Mouse (Mus musculus) cortical plate, adult 2 months (tissue): ENCODE data around the gene Ldlrad3.

ENCODE experiments used
- CTCF ChIP-seq: fragments of 200-500 bp; IDR thresholded peaks from 2 replicates; pipeline ENCODE4 v1.5.1; 2011; ENCODE audit warnings: mild to moderate bottlenecking, control low read depth, low read length; ENCODE audit not compliant: insufficient read depth; ENCODE audit errors: extremely low read depth
- POLR2A ChIP-seq: fragments of 200-500 bp; IDR thresholded peaks from 2 replicates; pipeline ENCODE4 v1.6.1; 2011; ENCODE audit warnings: mild to moderate bottlenecking, low read length, control low read depth; ENCODE audit not compliant: insufficient read depth; ENCODE audit errors: extremely low read depth

DNA sequence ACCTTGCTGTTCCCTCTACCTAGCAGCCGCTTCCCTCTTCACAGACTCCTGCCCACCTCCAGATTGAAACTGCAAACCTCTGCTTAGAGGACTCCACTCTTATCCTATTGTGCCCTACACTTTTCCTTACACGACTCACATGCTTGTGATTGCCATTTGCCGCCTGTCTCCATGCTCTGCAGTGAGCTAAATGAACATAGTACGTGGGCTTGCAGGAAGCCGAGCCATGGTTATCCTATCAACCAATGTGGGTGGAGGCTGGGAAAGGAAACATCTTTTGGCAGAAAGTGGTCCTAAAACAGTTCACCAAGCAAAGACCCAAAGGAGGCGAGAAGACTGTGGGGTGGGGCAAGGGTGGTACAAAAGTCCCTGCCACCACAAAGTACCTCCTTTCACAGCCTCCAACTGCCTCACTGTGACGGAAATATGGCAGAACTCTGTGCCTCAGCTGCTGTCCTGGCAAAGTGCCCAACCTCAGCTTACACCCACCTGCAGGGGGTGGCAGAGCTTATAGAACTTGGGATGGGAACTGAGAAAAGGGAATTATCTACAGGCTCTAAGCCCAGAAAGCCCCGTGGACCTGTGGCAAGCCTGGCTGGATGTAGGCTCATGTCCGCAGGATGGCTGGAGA, 153.4 kb downstream of the Ldlrad3 start:
- TF ChIP-seq CTCF (0 out of 2 replicates have a peak, but pooled peaks have one; percentile 11), POLR2A (no peak)
